Mouse (Mus musculus): ENCODE measurements around the gene Cltc.

GRCm38 (mm10) chr11:86681423-86681822, 75.9 kb downstream of the Cltc start:
- no peak for TF ChIP-seq CTCF (IDR thresholded peaks at IDR 0.05; ENCODE audit: low read depth)
- TF ChIP-seq EP300 (optimal IDR thresholded peaks at IDR 0.05): no peak

All from stomach, postnatal 0 days (tissue).